Mouse (Mus musculus): Measurements from ENCODE around the gene Itgad.

Itgad gene

DNA sequence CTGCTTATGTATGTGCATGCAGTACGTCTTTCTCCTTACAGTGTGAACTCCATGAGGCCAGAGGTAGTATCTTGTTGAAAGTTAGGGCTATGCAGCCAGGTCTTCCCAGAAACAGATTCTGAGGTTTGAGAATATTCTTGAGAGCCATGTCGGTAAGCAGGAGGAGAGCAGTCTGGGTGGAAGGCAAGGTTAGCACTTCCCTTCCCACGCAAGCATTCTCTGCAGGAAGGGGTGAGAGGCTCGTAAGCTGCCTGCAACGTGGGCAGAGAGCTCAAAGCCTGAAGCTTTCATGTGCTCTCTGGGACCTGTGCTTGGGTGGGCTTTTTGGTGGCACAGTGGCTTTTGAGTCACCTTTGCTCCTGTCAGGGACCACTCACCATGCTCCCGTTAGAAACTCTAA is 26.4 kb downstream of the Itgad start:
- no peak for DNase-seq

GRCm38 (mm10) chr7:128181691-128182090 is 27.5 kb downstream of the Itgad start:
- DNase-seq = no peak

- no peak for DNase-seq
Observed at GRCm38 (mm10) chr7:128201607-128202006, 47.4 kb downstream of the Itgad start.

DNA sequence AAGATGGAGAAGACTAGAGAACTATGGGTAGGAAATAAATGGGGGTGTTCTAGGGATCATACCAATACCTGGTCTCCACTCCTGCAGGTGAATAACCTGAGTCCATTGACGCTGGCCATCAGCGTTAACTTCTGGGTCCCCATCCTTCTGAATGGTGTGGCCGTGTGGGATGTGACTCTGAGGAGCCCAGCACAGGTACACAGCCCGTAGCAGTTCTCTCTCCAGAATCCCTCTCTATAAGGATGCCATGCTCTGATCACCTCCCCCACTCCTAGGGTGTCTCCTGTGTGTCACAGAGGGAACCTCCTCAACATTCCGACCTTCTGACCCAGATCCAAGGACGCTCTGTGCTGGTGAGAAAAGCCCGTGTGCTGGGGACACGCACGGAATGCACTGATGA is 48.9 kb downstream of the Itgad start:
- DNase-seq = no peak

- DNase-seq = no peak
Observed at GRCm38 (mm10) chr7:128204179-128204578, 50.0 kb downstream of the Itgad start.

- no peak for DNase-seq
Observed at GRCm38 (mm10) chr7:128205695-128206094, 51.5 kb downstream of the Itgad start.

DNA sequence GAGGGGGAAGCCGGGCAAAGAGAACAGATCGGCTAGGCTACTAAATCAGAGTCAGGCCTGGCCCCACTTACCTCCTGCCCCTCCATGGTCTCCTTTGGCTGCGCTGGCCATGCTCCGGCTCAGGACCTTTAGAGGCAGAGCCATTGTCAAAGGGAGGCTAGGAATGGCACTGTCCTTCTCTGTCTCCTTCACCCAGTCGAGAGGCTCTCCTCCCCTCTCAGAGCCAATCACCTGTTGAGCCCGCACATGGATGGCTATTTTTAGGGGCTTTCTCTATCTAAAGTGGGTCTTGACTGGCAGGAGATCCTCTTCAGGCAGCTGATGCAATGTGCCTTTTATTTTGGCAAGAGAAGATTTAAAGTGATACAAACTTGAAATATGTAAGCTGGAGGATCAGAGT is 52.0 kb downstream of the Itgad start, which contains the start of gene Cox6a2:
Cox6a2 (minus strand) TSS at position 236 of the 400 bp plus-strand sequence.
- no peak for DNase-seq

GRCm38 (mm10) chr7:128208187-128208586 is 54.0 kb downstream of the Itgad start:
- DNase-seq = peak; percentile 65

GRCm38 (mm10) chr7:128209826-128210225 is 55.6 kb downstream of the Itgad start:
- DNase-seq = no peak

GRCm38 (mm10) chr7:128219952-128220351 is 65.8 kb downstream of the Itgad start:
- no peak for DNase-seq

DNA sequence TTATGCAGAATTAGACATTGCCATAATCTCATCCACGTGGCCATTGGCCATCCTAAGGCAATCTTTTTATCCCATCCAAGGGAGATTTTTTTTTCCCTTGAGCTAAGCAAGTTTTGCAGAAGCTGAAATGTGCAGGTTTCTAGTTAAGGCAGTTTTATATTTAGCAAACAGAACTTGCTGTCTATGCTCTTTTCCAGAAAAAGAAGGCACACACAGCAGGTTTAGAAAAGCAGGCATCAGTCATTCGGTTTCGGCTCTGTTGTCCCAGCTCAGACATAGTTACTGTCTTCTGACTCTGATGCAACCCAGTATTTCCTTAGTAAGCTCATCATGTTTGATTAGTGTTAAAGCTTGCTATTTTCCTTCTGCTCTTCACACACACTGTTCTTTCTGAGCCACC is 66.8 kb downstream of the Itgad start:
- DNase-seq = no peak

DNA sequence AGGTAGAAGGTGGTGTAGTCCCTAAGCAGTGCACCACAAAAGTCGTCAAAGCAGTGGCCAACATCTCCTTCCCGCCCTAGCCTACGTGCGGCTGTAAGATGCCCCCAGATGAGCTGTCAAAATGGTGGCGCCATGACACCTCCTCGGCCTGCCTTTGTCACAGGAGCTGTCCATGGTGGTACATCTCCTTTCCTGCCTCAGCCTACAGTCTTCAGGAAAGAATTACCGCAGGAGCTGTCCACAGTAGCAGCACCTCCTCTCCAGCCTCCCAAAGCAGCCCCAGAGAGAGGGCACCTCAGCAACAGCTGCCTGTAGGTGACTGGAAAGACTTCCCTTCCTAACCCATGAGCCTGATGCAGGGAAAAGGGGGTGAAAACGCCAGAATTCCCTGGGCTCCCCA is 77.6 kb downstream of the Itgad start:
- DNase-seq = no peak

- no peak for DNase-seq
Observed at GRCm38 (mm10) chr7:128234796-128235195, 80.6 kb downstream of the Itgad start.

DNA sequence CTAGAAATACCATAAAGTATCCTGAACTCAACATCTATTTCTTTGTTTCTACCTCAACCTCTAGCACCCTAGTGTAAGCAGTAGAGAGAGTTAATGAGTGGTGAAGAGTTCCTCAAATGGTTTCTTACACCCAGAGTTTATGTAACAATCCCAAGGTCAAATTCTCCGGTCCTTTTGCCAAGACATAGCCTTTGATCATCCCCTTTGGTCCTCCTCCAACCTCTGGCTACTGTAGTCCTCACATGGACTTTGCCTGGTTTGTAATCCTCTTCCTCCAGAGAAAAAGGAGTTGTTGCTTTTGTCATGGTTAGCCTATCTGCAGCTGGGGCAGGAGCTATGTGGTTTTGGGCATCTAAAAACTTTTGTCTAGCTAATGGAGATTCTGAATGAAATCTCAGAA is 81.3 kb downstream of the Itgad start:
- no peak for DNase-seq

GRCm38 (mm10) chr7:128236426-128236825 is 82.2 kb downstream of the Itgad start:
- no peak for DNase-seq

DNA sequence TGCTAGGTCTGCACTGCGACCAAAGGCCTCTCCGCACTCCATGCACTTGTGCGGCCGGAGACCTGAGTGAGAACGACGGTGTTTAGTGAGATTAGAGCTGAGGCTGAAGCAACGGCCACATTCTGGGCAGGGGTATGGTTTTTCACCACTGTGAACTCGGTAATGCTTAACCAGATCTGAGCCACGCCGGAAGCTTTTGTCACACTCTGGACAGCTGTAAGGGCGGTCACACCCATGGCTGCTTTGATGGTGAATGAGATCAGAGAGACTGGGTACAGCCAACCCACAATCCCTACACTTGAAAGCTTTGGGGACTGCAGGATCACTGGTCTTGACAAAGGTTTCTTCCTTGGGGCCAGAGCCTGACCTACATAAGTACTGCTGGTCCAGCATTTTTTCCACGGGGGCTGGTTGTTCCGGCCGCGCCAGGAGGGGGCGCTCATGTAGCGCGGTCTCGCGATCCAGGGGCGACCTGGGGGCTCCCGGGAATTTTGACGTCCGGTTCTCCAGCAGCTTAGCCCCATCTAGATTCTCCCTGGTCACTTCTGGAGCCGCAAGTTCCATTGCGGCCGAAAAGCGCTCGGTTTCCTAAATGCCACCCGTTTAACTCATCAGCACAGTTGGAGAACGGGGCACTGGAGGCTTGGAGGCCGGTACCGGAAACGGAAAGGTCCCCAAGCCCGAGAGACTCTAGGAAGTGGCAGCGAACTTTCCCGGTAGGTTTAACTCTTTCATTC is 82.8 kb downstream of the Itgad start, which contains the start of gene Armc5:
Armc5 (plus strand) TSS at position 487 of the 737 bp plus-strand sequence.
- peak; percentile 82 for DNase-seq

DNA sequence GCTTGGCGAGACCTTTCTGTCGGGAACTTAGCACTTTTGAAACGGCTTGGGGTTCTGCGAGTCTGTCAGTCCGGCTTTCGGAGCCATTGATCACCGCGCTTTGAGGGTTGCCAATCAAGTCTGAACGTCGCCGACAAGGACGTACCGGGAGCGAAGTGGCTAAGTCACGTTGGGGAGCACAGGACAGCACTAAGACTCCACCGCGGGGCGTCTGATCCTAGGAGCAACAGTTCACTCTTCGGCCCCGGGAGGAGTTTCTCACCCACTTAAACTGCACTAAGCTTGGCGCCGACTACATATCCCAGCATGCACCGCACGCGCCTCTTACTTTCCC is 83.4 kb downstream of the Itgad start:
- DNase-seq = no peak

DNA sequence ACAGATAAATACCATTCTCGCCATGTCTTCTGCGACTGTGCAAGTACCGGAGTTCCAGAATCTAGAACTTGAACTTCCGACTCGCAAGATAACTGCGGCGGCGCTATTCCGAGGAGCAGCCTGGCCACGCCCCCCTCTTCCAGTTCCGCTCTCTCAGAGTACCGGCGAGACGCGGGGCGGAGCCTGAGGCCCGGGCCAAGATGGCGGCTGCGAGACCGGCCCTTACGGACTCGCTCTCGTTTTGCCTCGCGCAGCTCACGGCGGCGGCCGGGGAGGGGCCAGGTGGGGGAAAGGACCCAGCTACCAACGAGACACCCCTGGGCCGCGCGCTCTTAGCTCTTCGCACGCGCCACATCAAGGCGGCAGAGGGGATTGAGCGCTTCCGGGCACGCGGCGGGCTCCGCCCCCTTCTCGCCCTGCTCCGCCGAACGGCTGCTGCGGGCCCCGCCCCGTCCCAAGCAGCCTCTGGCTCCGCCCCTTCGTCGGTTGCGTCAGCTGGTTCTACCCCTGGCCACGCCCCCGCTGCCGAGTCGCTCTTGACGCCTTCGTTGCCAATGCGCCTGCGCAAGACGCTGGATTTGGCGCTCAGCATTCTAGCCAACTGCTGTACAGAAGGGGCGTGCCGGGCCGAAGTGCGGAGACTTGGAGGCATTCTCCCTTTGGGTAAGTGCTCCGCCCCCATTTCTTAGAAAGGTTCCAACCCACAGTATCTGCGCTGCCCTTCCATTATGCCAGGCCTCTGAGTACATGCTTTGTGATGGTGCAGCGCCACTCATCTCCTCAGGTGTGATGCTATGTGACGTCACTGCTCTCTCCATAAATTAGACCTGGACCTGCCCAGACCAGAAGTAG is 84.0 kb downstream of the Itgad start, which contains the start of gene 9130023H24Rik:
9130023H24Rik (minus strand) TSS at position 105 of the 852 bp plus-strand sequence.
- DNase-seq = peak; percentile 100

GRCm38 (mm10) chr7:128238991-128239390 is 84.8 kb downstream of the Itgad start:
- DNase-seq = no peak

GRCm38 (mm10) chr7:128240131-128240784 is 86.1 kb downstream of the Itgad start:
- DNase-seq = no peak

- DNase-seq = no peak
Observed at GRCm38 (mm10) chr7:128242331-128242730, 88.2 kb downstream of the Itgad start.

- no peak for DNase-seq
Observed at GRCm38 (mm10) chr7:128243921-128244320, 89.7 kb downstream of the Itgad start.

GRCm38 (mm10) chr7:128244410-128245025 is 90.3 kb downstream of the Itgad start:
- no peak for DNase-seq

Data from right cerebral cortex, postnatal 4 days (tissue).